Mouse (Mus musculus) liver, embryonic 16.5 days (tissue): ENCODE data around the gene Dpy30. TPM values are rescaled to one million over a fixed set of nuclear protein-coding genes. Genes with fewer than 3 reads are reported as not detected.

Experiments used
- ATAC-seq: fragments of 200-750 bp; cut with Nextera tagmentation; 2 replicates; pipeline ENCODE4 v1.8.0; 2017; ENCODE audit warnings: low read depth, mild to moderate bottlenecking, moderate number of reproducible peaks, moderate library complexity
- H3K27ac ChIP-seq: fragments of 300-500 bp; sonication (generic); 2 replicates; pipeline ENCODE4 v1.5.1; 2014; ENCODE audit warnings: mild to moderate bottlenecking, low read length
- H3K27me3 ChIP-seq: fragments of 300-500 bp; sonication (generic); 2 replicates; pipeline ENCODE4 v1.6.1; 2014; ENCODE audit warnings: low read depth, low read length, mixed read lengths; ENCODE audit not compliant: control insufficient read depth, insufficient read depth
- H3K36me3 ChIP-seq: fragments of 300-500 bp; sonication (generic); 2 replicates; pipeline ENCODE4 v1.6.1; 2014; ENCODE audit warnings: mild to moderate bottlenecking; ENCODE audit not compliant: control insufficient read depth, insufficient read depth
- H3K4me1 ChIP-seq: fragments of 300-500 bp; sonication (generic); 2 replicates; pipeline ENCODE4 v1.6.1; 2014; ENCODE audit warnings: low read depth, low read length, mixed read lengths; ENCODE audit not compliant: control insufficient read depth
- H3K4me2 ChIP-seq: fragments of 300-500 bp; sonication (generic); 2 replicates; pipeline ENCODE4 v1.6.1; 2014; ENCODE audit warnings: low read depth, low read length, mixed read lengths
- H3K4me3 ChIP-seq: fragments of 300-500 bp; sonication (generic); 2 replicates; pipeline ENCODE4 v1.5.1; 2014; ENCODE audit warnings: low read depth, mild to moderate bottlenecking, low read length
- H3K9ac ChIP-seq: fragments of 300-500 bp; sonication (generic); 2 replicates; pipeline ENCODE4 v1.6.1; 2014; ENCODE audit warnings: low read depth, low read length
- H3K9me3 ChIP-seq: fragments of 300-500 bp; sonication (generic); replicated peaks from 2 replicates; pipeline ENCODE4 v1.6.1; 2016; ENCODE audit warnings: low read length; ENCODE audit not compliant: control insufficient read depth
- WGBS: fragments of 180-500 bp; shearing (Covaris S2); extraction: QIAGEN DNeasy Blood & Tissue Kit; methylation state at CpG from one replicate; pipeline ENCODE4 v1.1.7; 2014; ENCODE audit not compliant: insufficient replicate concordance; 5-methylcytosine and 5-hydroxymethylcytosine counted together
- polyA plus RNA-seq: library from polyadenylated mRNA; unstranded; fragments of >200 nt; fragmentation: Nextera tagmentation; extraction: Ambion mirVana; gene quantifications from 2 replicates; pipeline ENCODE4 v1.2.1, GENCODE M21; 2015

The Dpy30 gene
- polyA plus RNA-seq, 1 experiment from 2014 or later: 91.7 TPM

DNA sequence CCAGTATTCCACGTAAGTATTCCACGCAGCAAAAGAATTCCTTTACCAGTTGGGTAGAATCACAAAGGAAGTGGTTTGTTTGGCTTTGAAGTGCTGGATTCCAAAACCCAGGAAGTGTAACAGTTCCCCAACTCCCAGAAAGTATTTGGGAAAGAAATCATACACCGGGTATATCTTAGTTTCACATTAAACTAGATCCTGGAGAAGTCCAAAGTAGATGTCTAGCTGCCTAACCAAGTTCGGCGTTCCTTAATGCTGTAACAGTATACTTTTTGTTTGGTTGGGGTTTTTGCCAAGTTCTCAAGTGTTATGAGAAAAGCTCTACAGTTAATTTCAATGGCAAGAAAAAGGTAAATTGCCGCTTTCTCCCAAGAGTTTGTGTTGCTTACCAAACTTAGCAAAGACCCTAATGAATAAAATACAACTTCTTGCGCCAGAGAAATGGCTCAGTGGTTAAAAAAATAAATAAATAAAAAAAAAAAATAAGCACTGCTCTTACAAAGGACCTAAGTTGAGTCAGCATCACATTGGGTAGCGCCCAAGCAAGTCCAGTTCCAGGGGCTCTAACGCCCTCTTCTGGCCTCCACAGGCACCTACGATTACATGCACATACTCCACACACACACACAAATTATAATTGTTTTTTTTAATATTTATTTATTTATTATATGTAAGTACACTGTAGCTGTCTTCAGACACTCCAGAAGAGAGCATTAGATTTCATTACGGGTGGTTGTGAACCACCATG is 27.5 kb downstream of the Dpy30 start:
- Histone ChIP-seq H3K27me3 (no peaks in the 10 kb centered on the region), H3K4me2 (peak overlapping the region; percentile 99), H3K36me3 (peaks cover 6% of the 10 kb centered on the region; the same call in 1 of the 2 replicates), H3K27ac (peak overlapping the region; percentile 95), H3K9ac (peak overlapping the region; percentile 99), H3K9me3 (no peaks in the 10 kb centered on the region), H3K4me1 (peaks cover 15% of the 10 kb centered on the region), H3K4me3 (peak overlapping the region; percentile 99)
- no peak for ATAC-seq
- WGBS: 41% methylated on average over 11 of the region's 11 CpGs

DNA sequence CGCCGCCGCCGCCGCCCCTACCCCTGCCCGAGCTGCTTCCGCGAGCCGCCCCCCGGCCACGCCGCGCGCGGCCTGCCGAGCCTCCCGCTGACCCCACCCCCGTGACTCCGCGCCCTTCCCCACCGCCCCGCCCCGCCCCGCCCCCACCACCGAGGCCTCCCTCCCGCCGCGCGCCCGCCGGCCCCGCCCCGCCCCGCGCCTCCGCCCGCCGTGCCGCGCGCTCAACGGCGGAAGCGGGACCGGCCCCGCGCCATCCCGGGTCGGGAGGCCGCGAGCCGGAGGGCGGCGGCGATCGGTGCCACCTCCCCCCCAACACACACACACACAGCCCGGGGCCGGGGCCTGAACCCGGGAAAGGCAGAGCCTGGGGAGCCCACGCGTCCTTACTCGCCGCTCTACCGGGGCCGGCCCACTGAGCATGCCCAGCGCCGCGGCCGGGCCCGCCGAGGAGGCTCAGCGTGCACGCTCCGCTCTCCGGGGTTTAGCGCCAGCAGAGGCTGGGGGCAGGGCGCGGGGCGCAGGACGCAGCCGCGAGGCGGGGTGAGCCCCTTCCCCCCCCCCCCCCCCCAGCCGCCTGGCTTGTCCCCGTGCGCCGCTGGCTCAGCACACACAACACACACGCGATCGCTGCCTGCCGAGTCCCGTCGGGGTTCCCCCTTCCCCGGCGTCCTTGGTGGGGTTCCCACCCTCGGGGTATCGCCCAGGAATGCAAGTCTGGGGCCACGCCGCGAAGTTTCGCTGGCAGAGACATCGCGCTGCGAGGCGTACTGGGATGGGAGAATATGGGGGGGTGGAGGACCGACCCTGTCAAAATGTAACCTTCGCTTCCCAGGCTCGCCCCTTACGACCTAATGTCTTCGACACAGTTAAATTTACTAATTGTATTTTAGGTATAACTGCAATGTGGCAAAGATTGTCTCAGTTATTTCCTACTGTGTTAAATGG is 28.4 kb downstream of the Dpy30 start, which contains the start of gene Memo1:
Gene Memo1 (minus strand): TSS at position 496 of the 945 bp plus-strand sequence.
- Histone ChIP-seq H3K4me2 (peak within 1 kb of the TSS; percentile 99), H3K27me3 (no peaks in the 10 kb centered on the region), H3K4me3 (peak within 1 kb of the TSS; percentile 99), H3K36me3 (peaks cover 6% of the 10 kb centered on the region; the same call in 1 of the 2 replicates), H3K4me1 (peaks cover 24% of the 10 kb centered on the region), H3K27ac (peak within 1 kb of the TSS; percentile 95), H3K9ac (peak within 1 kb of the TSS; percentile 99), H3K9me3 (no peaks in the 10 kb centered on the region)
- WGBS: 0% methylated on average over 46 of the region's 110 CpGs
- ATAC-seq: peak; percentile 85

DNA sequence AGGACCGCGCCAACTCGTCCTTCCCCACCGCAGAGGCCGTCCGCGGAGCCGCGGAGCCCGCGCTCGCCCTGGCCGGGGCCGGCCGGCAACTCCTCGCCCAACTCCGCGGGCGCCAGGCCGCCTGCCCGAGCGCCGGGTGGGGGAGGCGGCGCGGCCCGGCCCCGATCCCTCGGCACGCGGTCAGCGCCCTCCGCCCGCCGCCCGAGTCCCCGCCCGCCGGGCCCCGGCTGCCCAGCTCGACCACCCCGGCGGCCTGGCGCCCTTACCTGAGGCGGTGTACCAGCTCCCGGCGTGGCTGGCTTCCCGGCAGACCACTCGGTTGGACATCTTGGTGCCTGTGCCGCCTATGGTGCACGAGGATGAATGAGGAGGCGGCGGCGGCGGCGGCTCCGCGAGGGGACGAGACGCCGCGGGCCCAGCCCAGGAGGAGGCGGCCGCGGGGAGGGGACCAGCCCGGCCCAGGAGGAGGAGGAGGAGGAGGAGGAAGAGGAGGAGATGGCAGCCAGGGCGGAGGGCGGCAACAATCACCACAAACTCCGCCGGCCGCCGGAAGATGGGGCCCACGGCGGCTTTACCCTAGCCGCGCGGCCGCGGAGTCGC is 29.2 kb downstream of the Dpy30 start:
- Histone ChIP-seq H3K4me1 (peaks cover 32% of the 10 kb centered on the region), H3K4me3 (peak overlapping the region; percentile 99), H3K9ac (peak overlapping the region; percentile 99), H3K27me3 (no peaks in the 10 kb centered on the region), H3K27ac (peak overlapping the region; percentile 95), H3K36me3 (peaks cover 4% of the 10 kb centered on the region; the same call in 1 of the 2 replicates), H3K4me2 (peak overlapping the region; percentile 79), H3K9me3 (no peaks in the 10 kb centered on the region)
- 0% methylated on average over 76 of the region's 80 CpGs for WGBS
- peak; percentile 89 for ATAC-seq

DNA sequence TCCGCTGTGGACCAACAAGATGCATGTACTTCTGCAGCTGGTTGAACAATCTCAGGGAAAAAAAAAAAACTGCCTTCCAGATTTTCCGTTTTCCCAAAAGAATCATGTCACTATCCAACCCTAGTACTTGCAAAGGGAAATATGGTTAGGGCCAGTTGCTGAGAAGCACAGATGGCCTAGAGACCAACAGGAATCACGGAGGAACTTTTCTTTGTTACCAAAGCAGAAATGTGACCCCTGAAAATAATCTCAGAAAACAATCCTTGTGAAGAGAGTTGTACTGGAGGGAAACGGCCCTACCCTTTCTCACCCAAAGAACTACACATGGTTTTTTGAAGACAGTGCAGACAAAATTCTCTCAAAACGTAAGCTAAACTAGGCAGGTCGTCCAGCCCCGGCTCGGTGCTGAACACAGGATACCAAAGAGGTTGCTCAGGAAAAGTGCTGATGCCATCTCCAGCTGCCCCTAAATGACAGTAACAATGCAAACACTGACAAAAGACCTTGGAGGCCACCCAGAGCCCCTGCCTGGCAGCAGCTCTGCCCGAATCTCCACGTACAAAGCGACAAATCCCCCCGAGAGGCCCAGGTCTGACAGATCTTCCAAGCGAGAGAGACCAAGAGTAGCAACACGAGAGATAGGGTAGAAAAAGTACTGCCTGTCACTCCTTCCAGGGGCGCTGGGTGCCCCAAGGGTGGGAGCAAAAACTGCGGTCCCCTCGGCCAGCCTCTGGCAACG is 29.9 kb downstream of the Dpy30 start:
- ATAC-seq: no peak
- Histone ChIP-seq H3K9ac (peak overlapping the region; percentile 99), H3K27ac (peak overlapping the region; percentile 95), H3K36me3 (peaks cover 2% of the 10 kb centered on the region; the same call in 1 of the 2 replicates), H3K4me3 (peak overlapping the region; percentile 99), H3K9me3 (no peaks in the 10 kb centered on the region), H3K27me3 (no peaks in the 10 kb centered on the region), H3K4me1 (peaks cover 36% of the 10 kb centered on the region), H3K4me2 (peak overlapping the region; percentile 79)
- 1% methylated on average over 18 of the region's 18 CpGs for WGBS

GRCm38 (mm10) chr17:74291640-74292361 is 31.9 kb downstream of the Dpy30 start:
- Histone ChIP-seq H3K4me1 (peaks cover 45% of the 10 kb centered on the region), H3K4me2 (peak overlapping the region; percentile 79), H3K4me3 (peak overlapping the region; percentile 50), H3K9ac (peak overlapping the region; percentile 53), H3K27me3 (no peaks in the 10 kb centered on the region), H3K36me3 (peaks cover 8% of the 10 kb centered on the region; the same call in 1 of the 2 replicates), H3K27ac (peak overlapping the region; percentile 83), H3K9me3 (no peaks in the 10 kb centered on the region)
- ATAC-seq: no peak
- WGBS: 46% methylated on average over 4 of the region's 4 CpGs

DNA sequence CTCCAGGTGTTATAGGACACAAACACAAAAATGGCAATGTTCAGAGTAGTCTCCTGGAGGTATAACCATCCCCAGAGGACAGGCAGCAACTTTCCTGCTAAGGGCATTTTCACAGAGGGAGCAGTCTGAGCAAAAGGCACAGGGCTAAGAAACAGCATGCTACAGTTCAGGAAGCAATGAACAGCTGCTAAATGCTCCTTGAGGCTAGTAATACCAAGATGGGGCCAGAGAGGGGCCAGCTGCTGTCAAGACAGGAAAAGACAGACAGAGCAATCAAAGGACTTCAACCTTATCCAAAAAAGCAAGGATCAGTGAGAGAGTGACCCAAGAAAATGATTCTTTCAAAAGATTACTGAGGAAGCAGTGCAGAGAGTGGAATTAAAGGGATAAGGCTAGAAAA is 32.9 kb downstream of the Dpy30 start:
- no peak for ATAC-seq
- Histone ChIP-seq H3K27ac (peak overlapping the region; percentile 75), H3K36me3 (peaks cover 8% of the 10 kb centered on the region; the same call in 1 of the 2 replicates), H3K4me3 (peak overlapping the region; percentile 37), H3K4me1 (peaks cover 47% of the 10 kb centered on the region), H3K9ac (peak overlapping the region; percentile 41), H3K4me2 (peak overlapping the region; percentile 79), H3K9me3 (no peaks in the 10 kb centered on the region), H3K27me3 (no peaks in the 10 kb centered on the region)

DNA sequence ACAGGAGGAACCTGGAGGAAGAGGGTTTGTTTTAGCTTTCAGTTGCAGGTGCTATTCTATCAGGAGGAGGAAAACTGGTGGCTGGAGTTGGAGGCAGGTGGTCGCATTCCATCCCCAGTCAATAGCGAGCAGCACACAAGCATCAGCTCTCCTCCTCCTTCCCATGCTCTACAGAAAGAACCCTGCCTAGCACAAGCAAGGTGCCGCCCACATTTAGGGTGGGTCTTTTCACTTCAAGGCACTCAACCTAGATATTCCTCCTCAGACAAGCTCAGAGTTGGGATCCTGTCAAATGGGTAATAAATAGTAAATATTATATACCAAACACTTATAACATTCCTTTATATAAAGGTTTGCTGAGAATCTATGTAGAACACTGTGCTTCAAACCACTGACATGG is 33.5 kb downstream of the Dpy30 start:
- Histone ChIP-seq H3K4me3 (peak overlapping the region; percentile 26), H3K4me2 (peak overlapping the region; percentile 79), H3K27me3 (no peaks in the 10 kb centered on the region), H3K4me1 (peaks cover 47% of the 10 kb centered on the region), H3K27ac (peak overlapping the region; percentile 75), H3K9ac (no peak overlapping the region), H3K36me3 (peaks cover 8% of the 10 kb centered on the region; the same call in 1 of the 2 replicates), H3K9me3 (no peaks in the 10 kb centered on the region)
- ATAC-seq: no peak
- 44% methylated on average over 3 of the region's 3 CpGs for WGBS

GRCm38 (mm10) chr17:74288626-74289025 is 35.1 kb downstream of the Dpy30 start:
- H3K9ac ChIP-seq: no peak overlapping the region
- H3K36me3 ChIP-seq: peaks cover 8% of the 10 kb centered on the region; the same call in 1 of the 2 replicates
- WGBS: 79% methylated on average over 2 of the region's 2 CpGs
- H3K4me1 ChIP-seq: peaks cover 62% of the 10 kb centered on the region
- H3K27me3 ChIP-seq: no peaks in the 10 kb centered on the region
- ATAC-seq: no peak
- H3K27ac ChIP-seq: no peak overlapping the region; the same call in 1 of the 2 replicates
- H3K9me3 ChIP-seq: no peaks in the 10 kb centered on the region
- H3K4me2 ChIP-seq: no peak overlapping the region
- H3K4me3 ChIP-seq: no peak overlapping the region
